Mouse (Mus musculus): ENCODE measurements around the gene Fam173a. TPM values are rescaled to one million over a fixed set of nuclear protein-coding genes. Genes with fewer than 3 reads are reported as not detected.
"Not testable (repeated sequence)": the region's sequence is repeated elsewhere in the genome, so short reads cannot be mapped to it uniquely, and the experiment has no call there.

Fam173a gene
- polyA plus RNA-seq, 1 experiment: 42.8 TPM

DNA sequence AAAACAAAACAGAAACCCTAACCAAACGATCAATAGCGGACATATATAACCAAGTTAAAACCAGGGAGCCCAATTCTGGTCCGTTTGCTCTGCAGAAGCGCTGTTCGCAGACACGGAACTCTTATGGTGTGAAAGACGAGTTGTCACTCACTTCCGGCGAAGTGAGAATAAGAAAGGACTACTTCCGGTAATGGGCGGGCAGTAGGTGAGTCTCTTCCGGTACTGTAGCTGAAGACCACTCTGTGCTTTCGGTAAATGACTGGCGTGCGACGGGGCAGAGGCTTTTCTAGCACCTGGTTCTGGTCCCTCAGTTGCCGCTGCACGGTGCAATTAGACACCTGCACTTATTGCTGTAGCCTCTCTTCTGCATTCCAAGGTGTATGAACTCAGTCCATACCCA lies 30.8 kb upstream of the Fam173a start, which contains the start of gene Wdr24:
Gene Wdr24, plus strand, starts transcription at position 176 of the 400 bp plus-strand sequence.
- Histone ChIP-seq H3K4me1 (ENCODE audit: control insufficient read depth, insufficient read depth, insufficient read length, low read length) (peaks cover 12% of the 10 kb centered on the region), H3K27ac (replicated peaks; ENCODE audit: low read depth, low read length) (peak within 1 kb of the TSS; percentile 48; the same call in 1 of the 2 replicates), H3K4me3 (ENCODE audit: insufficient read depth, low read depth, low read length) (peak within 1 kb of the TSS; percentile 81)

DNA sequence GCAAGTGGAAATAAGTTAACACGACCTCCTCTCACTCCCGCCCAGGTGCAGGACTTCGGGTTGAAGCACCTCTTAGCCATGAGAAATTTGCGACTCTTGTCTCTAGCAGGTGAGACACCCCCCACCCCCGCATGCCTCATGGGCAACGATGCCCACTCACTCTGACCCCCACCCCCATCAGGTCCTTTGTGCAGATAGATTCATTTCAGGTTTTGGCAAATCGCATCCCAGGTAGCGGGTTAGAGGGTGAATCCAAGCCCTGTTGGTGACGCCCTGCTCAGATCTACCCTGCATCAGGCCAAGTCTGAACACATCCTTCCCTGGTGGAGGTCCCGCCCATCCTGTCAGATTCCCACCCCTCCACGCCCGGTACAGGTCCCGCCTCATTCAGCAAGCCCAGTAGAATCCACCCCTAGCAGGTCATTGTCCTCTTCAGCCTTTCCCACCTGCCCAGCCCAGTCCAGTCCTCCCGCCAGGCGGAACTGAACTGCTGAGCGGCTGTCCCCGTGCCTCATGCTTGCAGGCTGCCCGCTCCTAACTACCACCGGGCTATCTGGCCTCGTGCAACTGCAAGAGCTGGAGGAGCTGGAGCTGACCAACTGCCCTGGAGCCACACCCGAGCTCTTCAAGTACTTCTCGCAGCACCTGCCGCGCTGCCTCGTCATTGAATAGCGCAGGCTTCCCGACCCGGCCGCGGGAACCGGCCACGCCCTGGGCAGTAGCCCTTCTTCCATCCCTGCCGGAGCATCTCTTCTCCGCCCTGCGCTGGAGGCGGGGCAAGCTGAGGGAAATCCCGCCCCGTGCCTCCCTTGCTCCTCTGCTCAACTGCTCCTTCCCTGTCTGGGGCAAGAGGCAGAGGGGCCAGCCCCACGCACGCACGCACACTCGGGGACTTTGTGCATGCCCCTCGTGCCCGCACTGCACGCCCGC lies 26.4 kb upstream of the Fam173a start:
- Histone ChIP-seq H3K4me1 (ENCODE audit: control insufficient read depth, insufficient read depth, insufficient read length, low read length) (peaks cover 4% of the 10 kb centered on the region), H3K27ac (replicated peaks; ENCODE audit: low read depth, low read length) (no peak overlapping the region), H3K4me3 (ENCODE audit: insufficient read depth, low read depth, low read length) (no peak overlapping the region)

DNA sequence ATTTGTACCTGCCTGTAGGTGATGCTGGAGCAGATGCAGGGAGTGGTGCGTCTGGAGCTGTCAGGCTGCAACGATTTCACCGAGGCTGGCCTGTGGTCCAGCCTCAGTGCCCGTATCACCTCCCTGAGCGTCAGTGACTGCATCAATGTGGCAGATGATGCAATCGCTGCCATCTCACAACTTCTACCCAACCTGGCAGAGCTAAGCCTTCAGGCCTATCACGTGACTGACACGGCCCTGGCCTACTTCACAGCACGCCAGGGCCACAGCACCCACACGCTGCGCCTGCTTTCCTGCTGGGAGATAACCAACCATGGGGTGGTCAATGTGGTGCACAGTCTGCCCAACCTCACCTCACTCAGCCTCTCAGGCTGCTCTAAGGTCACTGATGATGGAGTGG lies 25.0 kb upstream of the Fam173a start:
- no peak overlapping the region for H3K4me3 ChIP-seq (ENCODE audit: insufficient read depth, low read depth, low read length)
- H3K4me1 ChIP-seq (ENCODE audit: control insufficient read depth, insufficient read depth, insufficient read length, low read length): no peaks in the 10 kb centered on the region

DNA sequence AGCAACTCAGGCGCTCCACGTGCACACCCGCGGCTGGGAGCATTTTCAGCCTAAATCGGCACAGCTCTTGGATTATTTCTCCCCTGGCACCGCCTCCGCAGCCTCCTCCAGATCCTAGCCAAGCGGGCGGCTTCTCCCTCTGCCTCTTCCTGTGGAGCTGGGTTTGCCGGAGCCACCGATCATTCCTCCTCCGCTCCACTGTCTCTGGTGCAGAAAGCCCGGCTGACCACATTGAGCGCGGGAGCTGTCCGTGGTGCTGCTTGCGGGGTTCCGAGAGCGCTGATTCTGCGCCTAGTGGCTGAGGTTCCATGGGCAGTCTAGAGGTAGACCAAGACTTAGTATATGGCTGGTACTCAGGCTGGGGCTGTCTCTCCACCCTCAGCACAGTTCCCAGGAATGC lies 20.8 kb upstream of the Fam173a start:
- Histone ChIP-seq H3K4me3 (ENCODE audit: insufficient read depth, low read depth, low read length) (no peak overlapping the region), H3K27ac (replicated peaks; ENCODE audit: low read depth, low read length) (no peak overlapping the region), H3K4me1 (ENCODE audit: control insufficient read depth, insufficient read depth, insufficient read length, low read length) (no peaks in the 10 kb centered on the region)

More for the DNA sequence above, 25.0 kb upstream of the Fam173a start:
- H3K27ac ChIP-seq (replicated peaks; ENCODE audit: low read depth, low read length): no peak overlapping the region

DNA sequence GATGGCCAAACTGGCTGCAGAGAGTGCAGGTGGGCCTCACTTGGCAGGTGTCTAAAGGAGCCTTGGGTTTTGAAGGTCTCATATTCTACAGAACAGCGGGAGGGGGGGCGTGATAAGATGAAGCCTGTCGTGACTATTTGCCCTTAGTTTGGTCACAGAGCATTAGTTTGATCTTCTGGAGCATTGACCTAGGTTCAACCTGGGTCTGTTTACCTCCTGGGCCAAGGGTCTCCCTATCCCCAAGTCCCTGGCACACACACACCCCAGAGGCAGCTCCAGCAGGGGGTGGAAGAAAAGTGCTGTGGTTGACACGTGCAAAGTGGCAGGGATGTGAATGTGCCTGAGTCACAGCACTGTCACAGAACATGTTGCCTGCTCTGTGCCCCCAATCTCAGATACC lies 18.2 kb upstream of the Fam173a start:
- Histone ChIP-seq H3K4me3 (ENCODE audit: insufficient read depth, low read depth, low read length) (no peak overlapping the region), H3K4me1 (ENCODE audit: control insufficient read depth, insufficient read depth, insufficient read length, low read length) (no peaks in the 10 kb centered on the region), H3K27ac (replicated peaks; ENCODE audit: low read depth, low read length) (no peak overlapping the region)

DNA sequence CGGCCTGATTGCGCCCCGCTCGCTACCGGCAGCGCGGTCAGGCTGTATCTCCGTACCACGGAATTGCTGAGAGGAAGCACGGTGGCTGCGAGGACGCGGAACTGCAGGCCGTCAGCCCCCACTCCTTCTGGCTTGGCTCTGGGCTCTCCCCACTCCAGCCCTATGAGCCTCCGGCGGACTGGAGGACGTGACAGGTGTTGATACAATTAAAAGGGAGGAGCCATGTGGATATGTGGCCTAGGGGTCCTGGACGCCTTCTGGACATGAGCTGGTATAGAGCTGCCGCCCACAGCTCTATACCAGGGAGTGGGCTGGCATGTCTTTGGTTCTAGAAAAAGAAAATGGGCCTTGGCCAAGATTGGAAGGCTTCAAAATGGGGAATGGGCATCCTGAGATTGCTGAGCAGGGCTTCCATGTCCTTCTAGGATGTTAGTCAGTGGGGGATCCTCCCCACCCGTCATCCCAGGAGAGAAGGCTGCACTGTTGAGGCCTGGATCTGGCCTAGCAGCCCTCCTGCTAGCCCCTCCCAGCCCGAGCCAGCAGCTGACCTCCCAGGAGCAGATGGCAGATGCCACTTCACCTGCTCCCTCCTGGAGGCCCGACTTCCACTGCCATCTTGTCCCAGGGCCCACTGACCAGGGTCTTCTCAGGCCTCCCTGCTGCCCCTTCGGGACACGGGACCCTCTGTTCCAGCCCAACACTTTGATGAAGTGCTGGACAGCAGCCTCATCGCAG lies 17.1 kb upstream of the Fam173a start:
- Histone ChIP-seq H3K4me3 (ENCODE audit: insufficient read depth, low read depth, low read length) (peak overlapping the region; percentile 56), H3K27ac (replicated peaks; ENCODE audit: low read depth, low read length) (no peak overlapping the region), H3K4me1 (ENCODE audit: control insufficient read depth, insufficient read depth, insufficient read length, low read length) (no peaks in the 10 kb centered on the region)

DNA sequence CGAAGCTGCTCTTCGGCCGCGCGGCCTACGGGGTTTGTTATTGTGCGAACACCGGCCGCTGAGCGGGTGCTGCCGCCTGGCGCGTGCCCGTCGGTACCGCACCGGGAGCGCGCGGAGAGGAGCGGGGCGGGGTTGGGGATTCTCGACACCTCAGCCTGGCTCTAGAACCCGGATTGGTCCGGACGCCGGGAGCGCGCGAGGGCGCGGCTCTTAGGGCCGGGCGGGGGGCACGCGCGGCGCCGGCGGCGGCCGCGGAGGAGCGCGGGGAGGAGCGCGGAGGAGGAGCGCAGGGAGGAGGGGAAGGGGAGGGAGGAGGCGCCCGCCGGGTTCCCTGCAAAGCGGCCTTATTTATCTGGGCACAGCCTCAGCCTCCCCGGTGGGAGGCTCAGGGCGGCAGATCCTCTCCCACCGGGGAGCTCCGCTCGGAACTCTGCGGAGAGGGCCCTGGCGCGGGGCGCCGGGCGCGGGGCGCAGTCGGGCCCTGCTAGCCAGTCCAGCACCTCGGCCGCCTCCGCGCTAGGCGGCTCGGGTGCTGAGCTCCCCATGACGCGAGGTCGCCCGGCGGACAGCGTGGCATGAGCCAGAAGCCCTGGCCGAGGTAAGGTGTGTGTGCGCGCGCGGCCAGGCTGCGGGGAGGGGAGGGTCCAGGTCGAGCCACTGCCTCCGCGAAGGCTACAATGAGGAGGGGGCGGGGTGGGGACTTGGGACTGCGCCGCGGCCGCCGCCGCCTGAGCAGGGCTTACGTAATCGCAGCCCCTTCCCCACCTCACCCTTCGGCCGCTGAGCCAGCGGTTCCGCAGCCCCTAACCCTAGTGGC lies 16.3 kb upstream of the Fam173a start, which contains the start of gene Fbxl16:
Gene Fbxl16, plus strand, starts transcription at position 297 of the 817 bp plus-strand sequence.
- H3K4me3 ChIP-seq (ENCODE audit: insufficient read depth, low read depth, low read length): peak within 1 kb of the TSS; percentile 56
- H3K27ac ChIP-seq (replicated peaks; ENCODE audit: low read depth, low read length): no peak within 1 kb of the TSS
- H3K4me1 ChIP-seq (ENCODE audit: control insufficient read depth, insufficient read depth, insufficient read length, low read length): no peaks in the 10 kb centered on the region

DNA sequence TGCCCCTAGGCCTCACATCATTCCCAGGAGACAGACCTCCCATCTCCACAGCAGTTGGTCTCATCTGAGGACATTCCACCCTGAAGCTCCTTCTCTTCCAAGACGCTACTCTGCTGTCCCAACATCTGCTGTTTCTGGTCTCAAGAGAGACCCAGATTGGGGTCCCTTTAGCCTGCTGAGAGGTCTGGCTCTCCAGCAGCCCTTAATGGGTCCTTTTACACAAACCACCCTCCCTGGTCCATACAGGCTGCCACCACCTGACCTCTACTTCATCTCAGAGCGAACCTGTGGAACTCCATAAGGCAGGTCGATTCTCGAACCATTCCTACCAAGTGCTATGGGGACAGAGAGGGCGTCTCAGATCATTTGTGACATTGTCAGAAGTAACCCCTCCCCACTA lies 15.3 kb upstream of the Fam173a start:
- H3K27ac ChIP-seq (replicated peaks; ENCODE audit: low read depth, low read length): no peak overlapping the region
- peak overlapping the region; percentile 1; the same call in 1 of the 2 replicates for H3K4me3 ChIP-seq (ENCODE audit: insufficient read depth, low read depth, low read length)
- H3K4me1 ChIP-seq (ENCODE audit: control insufficient read depth, insufficient read depth, insufficient read length, low read length): no peaks in the 10 kb centered on the region

DNA sequence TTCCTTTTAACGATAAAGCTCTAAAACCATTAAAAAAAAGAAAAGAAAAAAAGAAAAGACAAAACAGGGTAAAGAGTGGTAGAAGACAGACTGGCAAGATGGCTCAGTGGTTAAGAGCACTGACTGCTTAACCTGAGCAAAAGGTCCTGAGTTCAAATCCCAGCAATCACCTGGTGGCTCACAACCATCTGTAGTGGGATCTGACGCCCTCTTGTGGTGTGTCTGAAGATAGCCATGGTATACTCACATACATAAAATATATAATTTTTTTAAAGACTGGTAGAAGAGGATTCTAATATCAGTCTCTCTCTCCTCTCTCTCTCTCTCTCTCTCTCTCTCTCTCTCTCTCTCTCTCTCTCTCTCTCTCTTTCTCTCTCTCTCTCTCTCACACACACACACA lies 14.8 kb upstream of the Fam173a start:
- H3K4me3 ChIP-seq (ENCODE audit: insufficient read depth, low read depth, low read length); H3K4me1 ChIP-seq (ENCODE audit: control insufficient read depth, insufficient read depth, insufficient read length, low read length); H3K27ac ChIP-seq (replicated peaks; ENCODE audit: low read depth, low read length): not testable (repeated sequence)

DNA sequence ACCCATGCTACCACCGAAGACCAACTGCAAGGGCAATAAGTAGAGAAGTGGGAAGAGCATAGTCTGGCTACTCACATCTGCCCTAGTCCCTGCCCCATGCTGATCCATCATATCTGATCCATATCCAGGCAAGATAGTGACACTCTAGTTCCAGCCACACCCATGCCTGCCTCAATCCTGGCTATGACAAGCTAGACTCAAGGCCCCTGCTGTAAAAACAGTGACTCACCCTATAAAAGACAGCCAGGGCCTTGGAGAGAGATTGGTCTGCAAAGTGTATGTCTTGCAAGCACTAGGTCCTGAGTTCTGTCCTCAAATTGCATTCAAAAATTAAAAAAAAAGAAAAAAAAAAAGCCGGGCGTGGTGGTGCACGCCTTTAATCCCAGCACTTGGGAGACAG lies 13.8 kb upstream of the Fam173a start:
- Histone ChIP-seq H3K27ac (replicated peaks; ENCODE audit: low read depth, low read length) (no peak overlapping the region), H3K4me1 (ENCODE audit: control insufficient read depth, insufficient read depth, insufficient read length, low read length) (no peaks in the 10 kb centered on the region), H3K4me3 (ENCODE audit: insufficient read depth, low read depth, low read length) (no peak overlapping the region)

DNA sequence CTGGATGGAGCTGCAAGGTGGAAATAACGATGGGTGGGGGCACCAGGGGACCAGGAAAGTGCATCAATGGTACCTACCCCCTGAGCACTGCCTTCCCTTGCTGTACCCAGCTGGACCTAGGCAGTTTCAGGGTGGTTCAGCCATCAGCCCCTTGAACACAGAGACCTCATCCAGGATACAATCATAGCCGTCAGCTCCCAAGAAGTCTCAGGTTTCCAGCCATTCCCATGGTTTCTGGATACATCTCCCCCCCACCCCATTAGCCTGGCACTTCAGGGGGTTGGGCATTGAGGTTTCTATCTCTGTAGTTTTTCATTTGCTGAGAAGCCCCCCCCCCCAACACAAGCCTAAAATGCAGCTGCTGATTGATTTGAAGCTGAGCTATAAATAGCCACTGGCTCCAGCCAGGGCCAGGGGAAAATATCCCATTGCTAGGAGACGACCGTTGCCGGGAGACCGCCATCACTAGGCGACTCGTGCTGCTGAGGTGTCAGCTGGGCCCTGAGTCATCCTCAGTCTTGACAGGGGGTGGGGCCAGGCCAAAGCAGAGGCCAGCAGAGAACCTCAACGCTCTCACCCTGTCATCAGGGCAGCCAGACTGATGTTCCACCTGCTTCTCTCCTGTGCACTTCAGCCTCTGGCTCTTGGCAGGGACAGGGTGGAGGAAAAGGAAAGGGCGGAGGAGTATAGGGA lies 10.3 kb upstream of the Fam173a start:
- H3K27ac ChIP-seq (replicated peaks; ENCODE audit: low read depth, low read length): no peak overlapping the region
- no peaks in the 10 kb centered on the region for H3K4me1 ChIP-seq (ENCODE audit: control insufficient read depth, insufficient read depth, insufficient read length, low read length)
- H3K4me3 ChIP-seq (ENCODE audit: insufficient read depth, low read depth, low read length): no peak overlapping the region

DNA sequence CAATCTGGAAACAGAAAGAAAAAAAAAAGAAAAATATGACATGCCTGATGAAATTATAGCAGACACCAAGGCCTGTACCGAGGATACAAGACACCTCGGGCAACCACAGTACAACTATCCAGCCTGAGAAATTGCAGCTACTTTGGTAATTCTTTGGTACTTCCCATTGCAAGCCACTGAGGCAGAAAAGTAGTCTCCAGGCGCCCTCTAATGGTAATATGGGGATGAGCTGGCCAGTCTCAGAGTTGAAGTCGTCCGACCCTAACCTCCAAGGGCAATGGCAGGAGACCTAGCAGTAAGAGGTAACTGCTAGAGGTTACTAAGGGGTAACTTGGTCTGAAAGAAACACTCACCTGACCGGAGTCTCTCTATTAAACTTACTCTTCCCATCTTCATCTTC lies 8.3 kb upstream of the Fam173a start:
- H3K4me3 ChIP-seq (ENCODE audit: insufficient read depth, low read depth, low read length): no peak overlapping the region
- H3K27ac ChIP-seq (replicated peaks; ENCODE audit: low read depth, low read length): no peak overlapping the region
- H3K4me1 ChIP-seq (ENCODE audit: control insufficient read depth, insufficient read depth, insufficient read length, low read length): no peaks in the 10 kb centered on the region; the same call in 1 of the 2 replicates

DNA sequence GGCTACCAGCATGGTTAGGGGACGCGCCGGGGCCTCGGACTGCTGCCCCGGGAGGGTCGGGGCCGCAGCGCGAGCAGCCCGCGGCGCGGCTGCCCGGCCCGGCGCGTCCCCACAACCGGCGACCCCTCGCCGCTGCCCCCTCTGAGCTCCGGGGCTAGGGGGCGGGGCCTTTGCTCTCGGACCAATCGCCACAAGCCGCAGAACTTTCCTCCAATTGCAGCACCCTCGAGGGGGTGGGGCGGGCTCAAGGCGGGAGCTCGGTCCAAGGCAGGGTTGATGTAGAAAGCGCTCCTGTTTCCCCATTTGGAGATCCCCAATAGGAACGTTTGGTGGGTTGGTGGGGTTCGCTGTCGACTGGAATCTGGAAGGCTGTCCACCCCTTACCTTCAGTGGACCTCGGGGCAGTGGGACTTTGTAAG lies 4.3 kb upstream of the Fam173a start, which contains the start of gene Metrn:
Gene Metrn, minus strand, starts transcription at position 186 of the 419 bp plus-strand sequence.
- Histone ChIP-seq H3K4me3 (ENCODE audit: insufficient read depth, low read depth, low read length) (peak within 1 kb of the TSS; percentile 75), H3K27ac (replicated peaks; ENCODE audit: low read depth, low read length) (no peak within 1 kb of the TSS)

DNA sequence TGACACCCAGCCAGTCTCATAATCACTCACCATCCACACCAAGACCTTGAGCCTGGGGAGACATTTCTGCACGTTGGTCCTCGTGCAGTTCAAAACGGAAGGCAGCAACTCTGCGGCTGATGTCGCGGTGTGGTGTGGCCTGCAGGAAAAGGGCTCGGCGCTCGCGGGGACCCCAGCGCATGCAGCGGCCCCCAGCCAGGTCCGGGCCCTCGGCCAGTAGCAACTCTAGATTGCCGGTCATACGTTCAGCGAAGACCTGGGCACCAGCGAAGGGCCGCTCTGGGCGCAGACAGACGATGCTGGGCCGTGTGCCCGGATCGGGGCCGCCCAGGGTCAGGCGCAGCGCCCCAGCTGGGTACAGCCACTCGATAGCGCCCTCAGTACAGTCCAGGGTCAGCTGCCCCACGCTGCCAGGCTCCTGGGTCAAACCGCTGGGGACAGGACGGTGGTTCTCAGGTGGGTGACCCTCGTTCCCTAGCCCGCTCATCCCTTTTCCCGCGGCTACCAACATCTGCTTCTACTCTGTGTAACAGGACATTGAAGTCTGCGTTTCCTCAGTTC lies 3.6 kb upstream of the Fam173a start:
- Histone ChIP-seq H3K4me1 (ENCODE audit: control insufficient read depth, insufficient read depth, insufficient read length, low read length) (peaks cover 10% of the 10 kb centered on the region), H3K27ac (replicated peaks; ENCODE audit: low read depth, low read length) (no peak overlapping the region), H3K4me3 (ENCODE audit: insufficient read depth, low read depth, low read length) (peak overlapping the region; percentile 75)

More for the DNA sequence above, 4.3 kb upstream of the Fam173a start, which contains the start of gene Metrn:
- peaks cover 7% of the 10 kb centered on the region for H3K4me1 ChIP-seq (ENCODE audit: control insufficient read depth, insufficient read depth, insufficient read length, low read length)
